Mouse (Mus musculus) limb, embryonic 11.5 days (tissue): ENCODE results near the gene Parm1. TPM values are rescaled to one million over a fixed set of nuclear protein-coding genes. Genes with fewer than 3 reads are reported as not detected.
A peak's percentile ranks its signal among the peaks of the same experiment; 100 is the strongest.

Experiments
- ATAC-seq: fragments of 200-750 bp; cut with Nextera tagmentation; 2 replicates; pipeline ENCODE4 v1.8.0; 2017; ENCODE audit warnings: low read depth; ENCODE audit not compliant: insufficient number of reproducible peaks, low FRiP score, low TSS enrichment
- DNase-seq: peaks from one replicate; pipeline ENCODE4 v3.0.0-alpha.2; 2015; ENCODE audit warnings: low spot score
- H3K27ac ChIP-seq: fragments of 300-500 bp; sonication (generic); replicated peaks from 2 replicates; pipeline ENCODE4 v1.5.1; 2014; ENCODE audit warnings: low read depth, mild to moderate bottlenecking, low read length
- H3K27me3 ChIP-seq: fragments of 300-500 bp; sonication (generic); 2 replicates; pipeline ENCODE4 v1.6.1; 2014; ENCODE audit warnings: mild to moderate bottlenecking, low read length, mixed read lengths; ENCODE audit not compliant: control insufficient read depth, insufficient read depth
- H3K36me3 ChIP-seq: fragments of 300-500 bp; sonication (generic); 2 replicates; pipeline ENCODE4 v1.6.1; 2014; ENCODE audit warnings: mild to moderate bottlenecking, low read length, moderate library complexity, mixed read lengths; ENCODE audit not compliant: control insufficient read depth, insufficient read depth
- H3K4me1 ChIP-seq: fragments of 300-500 bp; sonication (generic); 2 replicates; pipeline ENCODE4 v1.6.1; 2014; ENCODE audit warnings: low read length, mixed read lengths; ENCODE audit not compliant: control insufficient read depth, insufficient read depth
- H3K4me2 ChIP-seq: fragments of 300-500 bp; sonication (generic); 2 replicates; pipeline ENCODE4 v1.6.1; 2014; ENCODE audit warnings: low read depth, mild to moderate bottlenecking, moderate library complexity; ENCODE audit not compliant: severe bottlenecking
- H3K4me3 ChIP-seq: fragments of 300-500 bp; sonication (generic); 2 replicates; pipeline ENCODE4 v1.5.1; 2014; ENCODE audit warnings: low read depth, low read length
- H3K9ac ChIP-seq: fragments of 300-500 bp; sonication (generic); 2 replicates; pipeline ENCODE4 v1.6.1; 2014; ENCODE audit warnings: mild to moderate bottlenecking, low read length
- H3K9me3 ChIP-seq: fragments of 300-500 bp; sonication (generic); 2 replicates; pipeline ENCODE4 v1.6.1; 2016; ENCODE audit warnings: low read length; ENCODE audit not compliant: control insufficient read depth
- WGBS: fragments of 180-500 bp; shearing (Covaris S2); extraction: QIAGEN DNeasy Blood & Tissue Kit; methylation state at CpG from one replicate; pipeline ENCODE4 v1.1.7; 2014; 5-methylcytosine and 5-hydroxymethylcytosine counted together
- polyA plus RNA-seq: library from polyadenylated mRNA; unstranded; fragments of >200 nt; fragmentation: Nextera tagmentation; extraction: Ambion mirVana; gene quantifications from 2 replicates; pipeline ENCODE4 v1.2.1, GENCODE M21; 2014

Parm1 gene
- polyA plus RNA-seq: 8.1 and 8.7 TPM in 2 replicates

DNA sequence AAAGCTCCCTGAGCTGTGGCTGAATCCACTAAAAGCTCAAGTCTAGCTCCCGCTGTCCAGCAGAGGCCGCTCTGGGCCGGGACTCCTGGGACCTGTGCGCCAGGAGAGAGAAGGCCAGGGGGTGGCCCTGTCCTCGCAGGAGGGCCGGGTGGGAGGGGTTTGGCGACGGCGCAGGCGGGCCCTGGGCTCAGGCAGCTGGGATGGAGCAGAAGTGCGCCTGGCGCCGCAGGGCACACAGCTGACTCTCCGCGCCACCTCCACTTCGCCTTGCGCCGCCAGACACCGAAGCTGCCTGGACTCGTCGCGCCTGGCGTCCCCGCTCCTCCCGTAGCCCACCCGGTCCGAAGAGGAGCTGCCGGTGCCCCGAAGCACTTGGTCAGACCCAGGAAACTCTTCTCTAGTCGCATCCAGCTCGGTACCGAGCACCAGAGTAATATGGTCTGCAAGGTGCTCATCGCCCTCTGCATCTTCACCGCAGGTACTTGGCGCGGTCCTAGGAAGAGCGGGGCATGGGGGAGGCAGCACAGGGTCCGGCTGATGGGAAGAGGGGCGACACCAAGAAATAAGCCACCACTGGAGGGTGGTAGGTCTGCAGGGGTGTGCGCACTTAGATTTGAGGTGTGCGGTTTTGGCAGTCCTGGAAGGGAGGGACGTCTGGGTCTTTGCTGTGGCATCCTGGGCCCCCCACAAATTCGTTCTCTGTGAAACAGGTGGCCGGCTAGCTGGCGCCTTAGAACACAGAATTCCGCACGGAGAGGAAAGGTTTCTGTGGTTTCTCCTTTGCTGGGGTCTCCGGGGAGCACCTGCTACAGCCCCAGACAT lies at the start of gene Parm1:
Gene Parm1 (plus strand): TSS at position 136 of the 822 bp plus-strand sequence.
- no peaks in the 10 kb centered on the region for H3K36me3 ChIP-seq
- H3K27me3 ChIP-seq: peaks cover 9% of the 10 kb centered on the region
- H3K9me3 ChIP-seq: no peaks in the 10 kb centered on the region
- DNase-seq (peak; percentile 91), ATAC-seq (peak; percentile 98)
- peak within 1 kb of the TSS; percentile 58; the same call in 1 of the 2 replicates for H3K9ac ChIP-seq
- peaks cover 8% of the 10 kb centered on the region for H3K4me1 ChIP-seq
- peak within 1 kb of the TSS; percentile 43 for H3K4me3 ChIP-seq
- H3K4me2 ChIP-seq: peak within 1 kb of the TSS; percentile 87
- 1% methylated on average over 46 of the region's 48 CpGs for WGBS
- no peak within 1 kb of the TSS for H3K27ac ChIP-seq

DNA sequence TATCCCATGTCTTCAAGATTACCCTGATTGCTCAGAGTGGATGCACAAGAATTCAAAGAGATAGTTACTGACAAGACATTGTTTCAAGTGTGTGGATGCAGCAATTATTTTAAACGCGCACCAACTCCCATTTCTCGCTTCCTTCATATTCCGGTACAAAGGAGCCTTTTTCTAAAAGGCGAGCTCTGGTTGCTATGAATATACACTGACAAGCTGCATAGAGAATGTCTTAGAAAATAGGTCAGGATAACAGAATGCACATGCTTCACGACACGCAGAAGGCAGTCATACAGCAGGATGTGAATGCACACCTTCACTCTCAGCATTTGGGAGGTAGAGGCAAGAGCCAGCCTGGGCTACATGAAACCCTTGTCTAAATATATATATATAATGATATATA lies 42.2 kb upstream of the Parm1 start:
- Histone ChIP-seq H3K36me3 (no peaks in the 10 kb centered on the region), H3K27me3 (no peaks in the 10 kb centered on the region), H3K4me3 (no peak overlapping the region), H3K27ac (no peak overlapping the region), H3K9ac (no peak overlapping the region), H3K4me1 (no peaks in the 10 kb centered on the region), H3K4me2 (no peak overlapping the region), H3K9me3 (no peaks in the 10 kb centered on the region)
- DNase-seq (no peak), ATAC-seq (no peak)
- 94% methylated on average over 7 of the region's 7 CpGs for WGBS

DNA sequence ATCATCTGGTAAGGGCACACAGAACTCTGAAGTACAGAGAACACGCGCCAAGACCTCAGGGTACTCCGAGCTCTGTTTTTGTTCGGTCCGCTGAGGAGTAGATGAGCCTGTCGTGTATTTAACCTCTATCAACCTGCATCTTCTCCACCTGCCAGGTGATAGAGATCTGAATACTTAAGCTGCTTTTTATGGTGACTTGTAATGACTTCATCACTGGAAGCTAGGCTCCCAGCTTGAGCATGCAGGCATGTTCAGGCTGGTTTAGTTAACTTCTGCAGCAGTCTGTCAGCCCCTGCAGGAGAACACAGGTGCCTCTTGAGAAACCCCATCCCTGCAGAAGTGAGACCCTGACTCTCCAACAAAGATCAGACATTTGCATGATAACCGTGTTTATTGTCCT lies 40.6 kb upstream of the Parm1 start:
- Histone ChIP-seq H3K4me2 (no peak overlapping the region), H3K36me3 (no peaks in the 10 kb centered on the region), H3K4me3 (no peak overlapping the region), H3K9me3 (no peaks in the 10 kb centered on the region), H3K27ac (no peak overlapping the region), H3K4me1 (no peaks in the 10 kb centered on the region), H3K9ac (no peak overlapping the region), H3K27me3 (no peaks in the 10 kb centered on the region)
- ATAC-seq (no peak), DNase-seq (no peak)
- WGBS: 87% methylated on average over 7 of the region's 7 CpGs

DNA sequence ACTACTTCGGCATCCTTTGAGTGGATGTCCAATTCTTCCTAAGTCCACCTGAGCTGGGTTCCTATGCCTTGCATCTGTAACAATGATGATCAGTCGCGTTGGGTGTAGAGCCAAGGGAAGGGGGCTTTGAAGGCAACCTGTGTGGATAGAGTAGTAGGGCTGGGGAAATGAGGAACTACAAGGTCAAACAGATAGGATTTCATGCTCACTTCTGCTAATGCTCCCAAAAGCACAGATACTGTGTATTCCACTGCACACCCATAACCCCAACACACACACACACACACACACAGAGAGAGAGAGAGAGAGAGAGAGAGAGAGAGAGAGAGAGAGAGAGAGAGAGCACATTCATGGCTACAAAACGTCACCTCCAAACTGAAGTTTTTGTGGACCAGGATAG lies 38.7 kb upstream of the Parm1 start:
- H3K4me1 ChIP-seq: no peaks in the 10 kb centered on the region
- H3K4me2 ChIP-seq: no peak overlapping the region
- no peak overlapping the region for H3K9ac ChIP-seq
- no peak overlapping the region for H3K4me3 ChIP-seq
- no peak overlapping the region for H3K27ac ChIP-seq
- no peaks in the 10 kb centered on the region for H3K9me3 ChIP-seq
- DNase-seq (no peak), ATAC-seq (no peak)
- no peaks in the 10 kb centered on the region for H3K36me3 ChIP-seq
- no peaks in the 10 kb centered on the region for H3K27me3 ChIP-seq
- WGBS: 83% methylated on average over 4 of the region's 4 CpGs

DNA sequence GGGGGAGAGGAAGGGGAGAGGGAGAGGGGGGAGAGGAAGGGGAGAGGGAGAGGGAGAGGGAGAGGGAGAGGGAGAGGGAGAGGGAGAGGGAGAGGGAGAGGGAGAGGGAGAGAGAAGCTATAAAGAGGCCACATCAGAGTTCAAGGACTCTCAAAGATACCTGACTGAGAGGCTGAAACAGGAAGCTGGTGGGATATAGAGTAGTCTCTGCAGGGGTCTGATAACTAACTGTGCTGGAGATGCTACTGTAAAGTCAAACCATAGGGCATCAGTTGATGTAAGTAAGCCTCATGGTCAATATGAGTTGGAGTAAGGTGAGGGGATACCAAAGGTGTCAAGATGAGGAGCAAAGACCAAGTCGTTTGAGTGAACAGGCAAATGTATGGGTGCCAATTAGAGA lies 37.3 kb upstream of the Parm1 start:
- WGBS: 69% methylated on average over 1 of the region's 1 CpGs
- ATAC-seq (no peak), DNase-seq (no peak)
- Histone ChIP-seq H3K4me3 (no peak overlapping the region), H3K9ac (no peak overlapping the region), H3K4me1 (no peaks in the 10 kb centered on the region), H3K4me2 (no peak overlapping the region), H3K9me3 (no peaks in the 10 kb centered on the region), H3K36me3 (no peaks in the 10 kb centered on the region), H3K27me3 (no peaks in the 10 kb centered on the region), H3K27ac (no peak overlapping the region)

DNA sequence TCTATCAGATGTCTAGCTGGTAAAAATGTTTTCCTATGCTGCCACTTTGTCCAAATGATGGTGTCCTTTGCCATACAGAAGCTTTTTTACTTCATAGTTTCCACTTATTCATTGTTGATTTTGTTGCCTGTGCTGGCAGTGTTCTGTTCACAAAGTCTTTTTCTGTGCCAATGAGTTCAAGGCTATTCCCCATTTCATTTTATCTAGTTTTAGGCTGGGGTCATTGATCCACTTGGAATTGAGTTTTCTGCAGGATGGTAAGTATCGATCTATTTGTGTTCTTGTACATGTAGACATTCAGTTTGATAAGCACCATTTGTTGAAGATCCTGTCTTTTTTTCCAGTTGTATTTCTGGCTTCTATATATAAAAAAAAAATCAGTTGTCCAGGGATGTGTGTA lies 33.1 kb upstream of the Parm1 start:
- 90% methylated on average over 1 of the region's 1 CpGs for WGBS
- no peak overlapping the region for H3K4me2 ChIP-seq
- no peaks in the 10 kb centered on the region for H3K27me3 ChIP-seq
- DNase-seq (no peak), ATAC-seq (no peak)
- no peaks in the 10 kb centered on the region for H3K9me3 ChIP-seq
- no peaks in the 10 kb centered on the region for H3K36me3 ChIP-seq
- no peak overlapping the region for H3K4me3 ChIP-seq
- H3K27ac ChIP-seq: no peak overlapping the region
- H3K4me1 ChIP-seq: no peaks in the 10 kb centered on the region
- no peak overlapping the region for H3K9ac ChIP-seq

DNA sequence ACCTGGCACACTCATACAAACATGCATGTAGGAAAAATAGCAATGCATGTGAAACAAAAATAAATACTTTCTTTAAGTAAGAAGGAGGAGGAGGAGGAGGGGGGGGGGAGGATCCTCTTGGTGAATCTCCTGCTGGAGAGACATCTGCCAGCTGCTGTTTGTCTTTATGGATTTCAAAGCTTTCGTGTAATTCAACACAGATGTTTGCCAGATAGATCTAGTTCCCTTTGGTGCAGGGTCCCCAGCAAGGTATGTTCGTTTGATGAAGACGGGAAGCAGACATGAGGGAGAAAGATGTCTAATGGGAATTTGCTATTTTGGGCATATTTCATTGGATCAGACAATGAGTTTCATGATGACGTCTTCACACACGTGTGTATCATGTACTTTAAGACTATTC lies 23.0 kb upstream of the Parm1 start:
- Histone ChIP-seq H3K4me3 (no peak overlapping the region), H3K27ac (no peak overlapping the region), H3K9ac (no peak overlapping the region), H3K27me3 (no peaks in the 10 kb centered on the region), H3K4me1 (no peaks in the 10 kb centered on the region), H3K4me2 (no peak overlapping the region), H3K36me3 (no peaks in the 10 kb centered on the region), H3K9me3 (no peaks in the 10 kb centered on the region)
- DNase-seq (no peak), ATAC-seq (no peak)
- WGBS: 39% methylated on average over 5 of the region's 5 CpGs

DNA sequence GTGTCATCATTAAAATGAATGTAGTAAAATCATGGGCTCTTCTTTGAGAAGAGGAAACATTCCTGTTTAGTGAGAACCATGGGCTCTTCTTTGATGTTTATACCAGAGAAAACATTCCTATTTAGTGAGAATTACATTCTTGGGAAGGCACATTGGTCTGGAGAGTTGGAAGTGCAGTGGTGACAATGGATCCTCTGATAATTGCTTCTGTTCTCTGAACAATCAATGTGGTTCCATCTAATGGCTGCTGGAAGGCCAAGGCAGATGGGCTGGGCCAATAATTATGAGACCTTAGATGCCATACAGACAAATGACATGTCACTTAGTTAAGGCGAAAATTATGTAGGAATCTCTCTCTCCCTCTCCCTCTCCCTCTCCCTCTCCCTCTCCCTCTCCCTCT lies 16.1 kb upstream of the Parm1 start:
- no peaks in the 10 kb centered on the region for H3K27me3 ChIP-seq
- no peak for ATAC-seq
- H3K4me3 ChIP-seq: no peak overlapping the region

DNA sequence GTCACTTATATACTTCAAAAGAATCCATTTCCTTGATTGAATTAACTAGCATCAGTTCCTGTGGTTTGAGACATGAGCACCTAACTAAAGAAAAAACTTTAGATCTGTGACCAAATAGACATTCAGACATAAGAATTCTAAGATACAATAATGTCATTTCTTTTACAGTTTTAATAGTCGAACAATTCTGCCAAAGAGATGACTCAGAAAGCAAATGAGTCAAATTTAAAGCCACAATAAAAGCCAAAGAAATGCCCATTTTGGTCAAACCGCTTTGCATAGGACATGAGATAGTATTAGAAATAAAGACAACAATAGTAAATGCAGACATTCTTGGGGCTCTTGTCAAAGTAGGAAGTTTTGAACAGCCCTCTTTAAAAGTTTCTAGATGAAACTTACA lies 15.0 kb upstream of the Parm1 start:
- Histone ChIP-seq H3K4me1 (no peaks in the 10 kb centered on the region), H3K36me3 (no peaks in the 10 kb centered on the region), H3K4me2 (no peak overlapping the region), H3K27ac (no peak overlapping the region), H3K27me3 (no peaks in the 10 kb centered on the region), H3K9me3 (no peaks in the 10 kb centered on the region), H3K9ac (no peak overlapping the region), H3K4me3 (no peak overlapping the region)
- ATAC-seq: no peak
- WGBS: 89% methylated on average over 2 of the region's 2 CpGs
- no peak for DNase-seq

More for the DNA sequence above, 16.1 kb upstream of the Parm1 start:
- Histone ChIP-seq H3K9me3 (no peaks in the 10 kb centered on the region), H3K27ac (no peak overlapping the region), H3K4me2 (no peak overlapping the region), H3K9ac (no peak overlapping the region), H3K36me3 (no peaks in the 10 kb centered on the region), H3K4me1 (no peaks in the 10 kb centered on the region)
- WGBS: 80% methylated on average over 1 of the region's 1 CpGs
- no peak for DNase-seq
